Mouse (Mus musculus) kidney, embryonic 14.5 days (tissue): Measurements from ENCODE around the gene Adamtsl1. TPM values are rescaled to one million over a fixed set of nuclear protein-coding genes. Genes with fewer than 3 reads are reported as not detected.

Experiments used
- ATAC-seq: fragments of 200-750 bp; cut with Nextera tagmentation; 2 replicates; pipeline ENCODE4 v1.8.0; 2017; ENCODE audit warnings: moderate number of reproducible peaks, mild to moderate bottlenecking, moderate TSS enrichment, moderate library complexity; ENCODE audit not compliant: low FRiP score, low TSS enrichment
- H3K27ac ChIP-seq: fragments of 300-500 bp; sonication (generic); 2 replicates; pipeline ENCODE4 v1.5.1; 2014; ENCODE audit warnings: low read depth, mild to moderate bottlenecking, low read length, moderate library complexity, mixed read lengths
- H3K27me3 ChIP-seq: fragments of 300-500 bp; sonication (generic); 2 replicates; pipeline ENCODE4 v1.6.1; 2014; ENCODE audit warnings: mild to moderate bottlenecking, low read length; ENCODE audit not compliant: control insufficient read depth, insufficient read depth
- H3K36me3 ChIP-seq: fragments of 300-500 bp; sonication (generic); 2 replicates; pipeline ENCODE4 v1.6.1; 2014; ENCODE audit warnings: low read length, mixed read lengths; ENCODE audit not compliant: control insufficient read depth, insufficient read depth
- H3K4me1 ChIP-seq: fragments of 300-500 bp; sonication (generic); 2 replicates; pipeline ENCODE4 v1.6.1; 2014; ENCODE audit warnings: low read length, mixed read lengths; ENCODE audit not compliant: control insufficient read depth, insufficient read depth
- H3K4me2 ChIP-seq: fragments of 300-500 bp; sonication (generic); replicated peaks from 2 replicates; pipeline ENCODE4 v1.6.1; 2014; ENCODE audit warnings: low read depth, mild to moderate bottlenecking, low read length
- H3K4me3 ChIP-seq: fragments of 300-500 bp; sonication (generic); 2 replicates; pipeline ENCODE4 v1.5.1; 2014; ENCODE audit warnings: mild to moderate bottlenecking, low read length
- H3K9ac ChIP-seq: fragments of 300-500 bp; sonication (generic); 2 replicates; pipeline ENCODE4 v1.6.1; 2014; ENCODE audit warnings: low read depth, mild to moderate bottlenecking, low read length, moderate library complexity
- H3K9me3 ChIP-seq: fragments of 300-500 bp; sonication (generic); 2 replicates; pipeline ENCODE4 v1.6.1; 2016; ENCODE audit warnings: low read length; ENCODE audit not compliant: control insufficient read depth
- WGBS: fragments of 180-500 bp; shearing (Covaris S2); extraction: QIAGEN DNeasy Blood & Tissue Kit; methylation state at CpG from one replicate; pipeline ENCODE4 v1.1.7; 2014; 5-methylcytosine and 5-hydroxymethylcytosine counted together
- polyA plus RNA-seq: library from polyadenylated mRNA; unstranded; fragments of >200 nt; fragmentation: Nextera tagmentation; extraction: Ambion mirVana; gene quantifications from 2 replicates; pipeline ENCODE4 v1.2.1, GENCODE M21; 2014

Adamtsl1 gene
- polyA plus RNA-seq, 1 experiment from 2014 or later: 15.6 TPM

DNA sequence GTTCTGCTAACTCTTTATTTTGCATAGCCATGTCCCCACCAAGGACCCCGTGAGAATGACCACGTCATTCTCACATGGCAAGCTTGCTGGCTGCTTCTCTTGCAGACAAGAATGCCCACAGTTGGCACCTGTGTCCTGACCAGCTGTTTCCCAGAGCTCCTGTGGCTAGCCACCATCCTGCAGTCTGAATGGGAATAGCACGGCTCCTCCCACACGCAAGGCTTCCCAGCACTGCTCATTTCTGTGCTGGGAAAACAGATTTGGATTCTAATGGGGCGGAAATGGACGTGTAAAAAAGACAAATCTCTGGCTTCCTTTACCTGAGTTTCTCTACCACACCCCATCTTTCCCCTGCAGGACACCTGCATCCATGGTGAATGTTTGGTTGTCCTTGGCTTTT, 531.9 kb downstream of the Adamtsl1 start:
- 60% methylated on average over 6 of the region's 6 CpGs for WGBS

DNA sequence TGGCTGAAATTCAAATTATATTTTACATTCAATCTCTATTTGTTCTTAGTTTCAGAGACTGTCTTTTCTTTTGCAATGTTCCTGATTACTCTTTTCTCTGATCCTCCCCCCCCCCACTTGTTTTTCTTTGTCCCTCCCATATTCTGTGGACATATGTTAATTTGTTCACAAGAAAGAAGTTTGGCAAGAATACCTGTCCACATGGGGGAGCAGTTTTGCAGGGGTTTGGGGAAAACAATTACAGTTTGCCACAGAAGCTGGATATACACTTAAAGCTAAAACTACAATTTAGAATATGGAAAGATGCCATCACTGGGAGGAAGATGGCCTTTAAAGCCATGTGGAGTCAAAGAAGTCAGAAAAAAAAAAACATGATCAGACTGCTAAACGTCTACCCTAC, 532.9 kb downstream of the Adamtsl1 start:
- WGBS: 63% methylated on average over 1 of the region's 1 CpGs
- Histone ChIP-seq H3K27me3 (no peaks in the 10 kb centered on the region), H3K4me3 (no peak overlapping the region), H3K4me2 (no peak overlapping the region), H3K4me1 (no peaks in the 10 kb centered on the region), H3K9ac (no peak overlapping the region), H3K36me3 (no peaks in the 10 kb centered on the region), H3K9me3 (no peaks in the 10 kb centered on the region), H3K27ac (no peak overlapping the region)
- no peak for ATAC-seq

More for the DNA sequence above, 531.9 kb downstream of the Adamtsl1 start:
- H3K4me2 ChIP-seq: no peak overlapping the region
- no peaks in the 10 kb centered on the region for H3K4me1 ChIP-seq
- no peaks in the 10 kb centered on the region for H3K27me3 ChIP-seq
- no peaks in the 10 kb centered on the region for H3K9me3 ChIP-seq
- H3K36me3 ChIP-seq: no peaks in the 10 kb centered on the region
- no peak overlapping the region for H3K27ac ChIP-seq
- H3K9ac ChIP-seq: no peak overlapping the region
- no peak overlapping the region for H3K4me3 ChIP-seq
- no peak for ATAC-seq

DNA sequence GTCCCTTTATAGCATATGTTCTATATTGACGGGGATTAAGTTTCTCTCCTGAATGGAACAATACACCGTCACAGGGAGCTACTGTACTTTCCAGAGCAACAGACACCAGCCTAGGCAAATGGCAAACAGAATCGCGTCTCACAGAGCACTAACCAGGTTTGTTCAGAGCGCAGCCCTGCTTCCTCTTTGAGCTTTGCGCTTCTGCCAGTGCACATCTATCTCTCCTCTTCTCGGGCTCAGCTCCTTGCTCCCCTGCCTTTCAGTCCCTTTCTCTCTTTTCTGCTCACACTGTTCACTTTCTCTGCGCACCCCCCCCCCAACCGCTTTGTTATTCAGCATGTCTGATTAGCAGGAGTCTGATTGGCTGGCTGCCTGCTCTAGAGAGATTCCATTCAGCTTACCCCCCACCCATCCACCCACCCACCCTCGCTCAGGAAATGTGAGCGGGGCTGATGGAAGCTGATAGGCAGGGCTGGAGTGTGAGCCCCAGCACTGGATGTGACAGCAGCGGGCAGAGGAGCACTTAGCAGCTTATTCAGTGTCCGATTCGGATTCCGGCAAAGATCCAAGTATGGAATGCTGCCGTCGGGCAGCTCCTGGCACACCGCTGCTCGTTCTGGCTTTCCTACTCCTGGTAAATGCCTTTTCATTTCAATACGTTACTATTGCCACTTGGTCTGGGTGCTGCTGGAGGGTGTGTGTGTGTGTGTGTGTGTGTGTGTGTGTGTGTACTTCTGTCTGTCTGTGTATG, 539.7 kb downstream of the Adamtsl1 start:
- H3K36me3 ChIP-seq: no peaks in the 10 kb centered on the region
- WGBS: under 1% methylated on average over 20 of the region's 20 CpGs
- no peaks in the 10 kb centered on the region for H3K4me1 ChIP-seq
- no peaks in the 10 kb centered on the region for H3K27me3 ChIP-seq
- peak overlapping the region; percentile 32 for H3K9ac ChIP-seq
- H3K9me3 ChIP-seq: no peaks in the 10 kb centered on the region
- peak overlapping the region; percentile 49 for H3K4me2 ChIP-seq
- H3K4me3 ChIP-seq: peak overlapping the region; percentile 39
- peak overlapping the region; percentile 39; the same call in 1 of the 2 replicates for H3K27ac ChIP-seq
- peak; percentile 99 for ATAC-seq

GRCm38 (mm10) chr4:86060614-86061013, 546.6 kb downstream of the Adamtsl1 start:
- no peak for ATAC-seq
- H3K4me2 ChIP-seq: no peak overlapping the region
- WGBS: 85% methylated on average over 4 of the region's 4 CpGs

DNA sequence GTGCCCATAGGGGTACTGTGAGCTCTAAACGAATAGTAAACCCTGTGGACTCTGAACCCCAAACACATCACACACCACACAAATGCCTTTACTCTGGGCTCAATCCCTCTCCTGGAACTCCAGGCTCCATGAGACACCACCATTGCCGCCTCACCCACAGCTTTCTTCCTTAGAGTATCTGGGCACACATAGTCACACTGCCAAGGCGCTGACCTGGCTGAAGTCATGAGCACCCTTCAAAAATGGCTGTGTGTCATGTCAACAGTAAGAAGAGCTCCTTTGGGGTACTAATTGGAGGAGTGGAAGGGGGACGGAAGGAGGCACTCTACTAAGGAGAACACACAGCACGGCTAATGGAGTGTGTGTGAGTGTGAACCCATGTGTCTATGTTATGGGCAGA, 554.4 kb downstream of the Adamtsl1 start:
- WGBS: 81% methylated on average over 5 of the region's 5 CpGs
- Histone ChIP-seq H3K9me3 (no peaks in the 10 kb centered on the region), H3K4me2 (no peak overlapping the region), H3K9ac (no peak overlapping the region), H3K4me1 (peaks cover 7% of the 10 kb centered on the region; the same call in 1 of the 2 replicates), H3K27ac (no peak overlapping the region), H3K4me3 (no peak overlapping the region), H3K27me3 (no peaks in the 10 kb centered on the region), H3K36me3 (no peaks in the 10 kb centered on the region)
- ATAC-seq: no peak

More at GRCm38 (mm10) chr4:86060614-86061013, 546.6 kb downstream of the Adamtsl1 start:
- Histone ChIP-seq H3K4me1 (no peaks in the 10 kb centered on the region), H3K9ac (no peak overlapping the region), H3K36me3 (no peaks in the 10 kb centered on the region), H3K27ac (no peak overlapping the region), H3K27me3 (no peaks in the 10 kb centered on the region), H3K9me3 (no peaks in the 10 kb centered on the region), H3K4me3 (no peak overlapping the region)

GRCm38 (mm10) chr4:86068875-86069718, 555.1 kb downstream of the Adamtsl1 start:
- Histone ChIP-seq H3K4me1 (peaks cover 7% of the 10 kb centered on the region; the same call in 1 of the 2 replicates), H3K27ac (no peak overlapping the region), H3K27me3 (no peaks in the 10 kb centered on the region), H3K9ac (no peak overlapping the region), H3K36me3 (no peaks in the 10 kb centered on the region), H3K9me3 (no peaks in the 10 kb centered on the region), H3K4me2 (no peak overlapping the region), H3K4me3 (no peak overlapping the region)
- no peak for ATAC-seq
- WGBS: 54% methylated on average over 13 of the region's 13 CpGs

DNA sequence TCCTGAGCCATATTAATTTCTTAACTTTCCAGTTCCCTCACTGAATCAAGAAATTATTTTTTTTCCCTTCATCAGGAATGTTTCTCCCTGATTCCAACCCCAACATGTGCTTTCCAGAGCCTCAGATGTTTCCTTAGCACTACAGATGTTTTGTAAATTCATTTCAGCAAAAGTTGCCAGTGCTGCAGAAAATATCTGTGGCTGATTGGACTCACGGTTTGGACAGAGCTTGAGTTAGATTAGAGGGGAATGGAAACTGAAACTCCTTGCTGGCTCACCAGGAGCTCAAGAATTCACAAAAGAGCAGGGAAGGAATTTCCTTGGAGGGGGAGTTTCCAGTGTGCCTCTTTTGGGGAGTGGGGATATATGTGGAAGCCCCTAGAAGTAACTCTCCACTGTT, 560.9 kb downstream of the Adamtsl1 start:
- no peaks in the 10 kb centered on the region for H3K36me3 ChIP-seq
- H3K27ac ChIP-seq: no peak overlapping the region
- H3K9ac ChIP-seq: no peak overlapping the region
- WGBS: 59% methylated on average over 1 of the region's 1 CpGs
- no peaks in the 10 kb centered on the region for H3K27me3 ChIP-seq
- no peak for ATAC-seq
- no peaks in the 10 kb centered on the region for H3K4me1 ChIP-seq
- no peak overlapping the region for H3K4me3 ChIP-seq
- H3K9me3 ChIP-seq: no peaks in the 10 kb centered on the region
- no peak overlapping the region for H3K4me2 ChIP-seq

DNA sequence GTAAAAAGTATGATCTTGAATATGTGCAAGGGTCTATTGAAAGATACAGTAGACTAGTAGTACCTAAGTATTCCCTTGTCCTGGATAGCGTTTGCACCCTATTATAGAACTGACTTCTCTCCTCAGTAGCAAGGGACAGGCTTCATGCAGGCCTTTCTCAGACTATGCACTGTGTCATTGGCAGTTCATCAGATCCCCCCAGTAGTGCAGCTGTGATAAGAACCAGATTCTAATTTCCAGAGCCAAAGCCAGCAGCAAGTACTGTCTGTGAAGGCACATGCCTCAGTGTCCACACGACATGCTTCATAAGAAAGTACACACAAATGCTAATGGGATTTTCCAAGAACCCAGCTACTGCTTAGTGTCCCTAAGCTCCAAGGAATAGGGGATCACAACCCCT, 563.4 kb downstream of the Adamtsl1 start:
- ATAC-seq: no peak
- no peaks in the 10 kb centered on the region for H3K27me3 ChIP-seq
- no peak overlapping the region for H3K9ac ChIP-seq
- no peak overlapping the region for H3K4me2 ChIP-seq
- WGBS: 91% methylated on average over 2 of the region's 2 CpGs
- no peak overlapping the region for H3K27ac ChIP-seq
- H3K9me3 ChIP-seq: no peaks in the 10 kb centered on the region
- H3K36me3 ChIP-seq: no peaks in the 10 kb centered on the region
- no peak overlapping the region for H3K4me3 ChIP-seq
- no peaks in the 10 kb centered on the region for H3K4me1 ChIP-seq

DNA sequence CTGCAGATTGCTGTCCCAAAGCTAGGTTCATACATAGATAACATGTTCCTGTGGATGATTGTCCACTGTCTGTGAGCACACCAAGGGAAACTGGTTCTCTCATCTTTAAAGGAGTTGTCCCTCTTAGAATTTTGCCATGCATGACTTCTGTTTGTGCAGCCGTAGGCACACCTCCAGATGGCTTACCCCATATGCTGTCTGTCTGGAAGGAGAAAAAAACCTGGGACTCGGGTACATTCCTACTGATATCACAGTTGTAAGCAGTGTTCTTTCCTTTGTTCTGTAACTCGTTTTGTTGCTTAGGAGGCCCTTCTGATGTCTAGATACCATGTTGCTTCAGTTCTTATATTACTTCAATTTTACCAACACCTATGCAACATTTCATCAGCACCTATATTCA, 563.9 kb downstream of the Adamtsl1 start:
- ATAC-seq: no peak
- no peak overlapping the region for H3K27ac ChIP-seq
- H3K4me3 ChIP-seq: no peak overlapping the region

More for the DNA sequence above, 563.9 kb downstream of the Adamtsl1 start:
- Histone ChIP-seq H3K27me3 (no peaks in the 10 kb centered on the region), H3K4me1 (no peaks in the 10 kb centered on the region), H3K9me3 (no peaks in the 10 kb centered on the region), H3K36me3 (no peaks in the 10 kb centered on the region), H3K4me2 (no peak overlapping the region), H3K9ac (no peak overlapping the region)
- WGBS: 72% methylated on average over 3 of the region's 3 CpGs
